Mouse (Mus musculus) cerebellum, adult 2 months (tissue): ENCODE data around the gene Gramd1a. TPM values are rescaled to one million over a fixed set of nuclear protein-coding genes. Genes with fewer than 3 reads are reported as not detected.
A peak's percentile ranks its signal among the peaks of the same experiment; 100 is the strongest.

Source experiments
- DNase-seq, 2 experiments: peaks; one replicate each; pipeline ENCODE4 v3.0.0; 2021
- H3K27ac ChIP-seq: fragments of 200-500 bp; 2 replicates; pipeline ENCODE4 v1.5.1; 2012; ENCODE audit warnings: low read length, control low read depth, inconsistent platforms; ENCODE audit not compliant: insufficient read depth
- H3K27me3 ChIP-seq: fragments of 200-500 bp; 2 replicates; pipeline ENCODE4 v1.6.1; 2012; ENCODE audit warnings: inconsistent platforms, mild to moderate bottlenecking, low read length, moderate library complexity; ENCODE audit not compliant: control insufficient read depth, insufficient read depth
- H3K4me1 ChIP-seq: fragments of 200-500 bp; 2 replicates; pipeline ENCODE4 v1.6.1; 2011; ENCODE audit warnings: low read length; ENCODE audit not compliant: control insufficient read depth, insufficient read depth
- H3K4me3 ChIP-seq: fragments of 200-500 bp; replicated peaks from 2 replicates; pipeline ENCODE3; 2011; ENCODE audit warnings: mild to moderate bottlenecking, low read depth, low read length, control low read depth; ENCODE audit not compliant: insufficient read depth
- CTCF ChIP-seq: fragments of 200-500 bp; IDR thresholded peaks from 2 replicates; pipeline ENCODE4 v1.5.1; 2011; ENCODE audit warnings: low read depth, mild to moderate bottlenecking, control low read depth, low read length, moderate library complexity, borderline replicate concordance; ENCODE audit not compliant: insufficient read depth
- POLR2A ChIP-seq: fragments of 200-500 bp; IDR thresholded peaks from 2 replicates; pipeline ENCODE4 v1.6.1; 2011; ENCODE audit warnings: low read length, control low read depth, borderline replicate concordance; ENCODE audit not compliant: insufficient read depth
- WGBS: fragments of 180-500 bp; shearing (Covaris S2); methylation state at CpG from one replicate; pipeline ENCODE4 v1.1.7; 2018; 5-methylcytosine and 5-hydroxymethylcytosine counted together
- polyA plus RNA-seq: library from polyadenylated mRNA; depleted of rRNA; stranded (reverse); fragments of >200 nt; gene quantifications from 2 replicates; pipeline ENCODE4 v1.2.3, GENCODE M21; 2012

Gramd1a gene
- polyA plus RNA-seq, 1 experiment, result 153 TPM

DNA sequence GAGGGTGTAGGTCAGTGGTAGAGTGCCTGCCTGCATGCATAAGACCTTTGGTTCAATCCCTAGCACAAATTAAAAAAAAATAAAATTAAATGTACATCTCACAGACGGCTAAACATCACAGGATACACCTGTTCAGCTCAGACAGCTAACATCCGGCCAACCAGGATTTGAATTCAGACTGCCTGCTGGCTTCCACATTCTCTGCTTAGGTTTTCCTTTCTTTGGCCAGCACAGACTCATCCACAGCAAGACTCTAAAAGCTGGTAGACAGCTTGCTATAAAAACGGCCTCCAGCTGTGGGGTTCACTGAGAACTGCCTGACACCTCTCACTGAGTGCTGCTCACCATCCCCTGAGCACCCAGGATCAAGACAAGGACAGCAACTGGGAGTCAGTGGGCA lies 49.5 kb downstream of the Gramd1a start:
- peaks cover 14% of the 10 kb centered on the region for H3K4me1 ChIP-seq
- H3K27me3 ChIP-seq, result no peaks in the 10 kb centered on the region
- DNase-seq, result no peak
- TF ChIP-seq POLR2A (no peak), CTCF (no peak)
- 52% methylated on average over 3 of the region's 3 CpGs for WGBS
- no peak overlapping the region for H3K4me3 ChIP-seq
- H3K27ac ChIP-seq, result no peak overlapping the region

- no peak for TF ChIP-seq POLR2A
- peak; percentile 69 for TF ChIP-seq CTCF
These were observed 50.5 kb downstream of the Gramd1a start for GRCm38 (mm10) chr7:31105061-31105768.

DNA sequence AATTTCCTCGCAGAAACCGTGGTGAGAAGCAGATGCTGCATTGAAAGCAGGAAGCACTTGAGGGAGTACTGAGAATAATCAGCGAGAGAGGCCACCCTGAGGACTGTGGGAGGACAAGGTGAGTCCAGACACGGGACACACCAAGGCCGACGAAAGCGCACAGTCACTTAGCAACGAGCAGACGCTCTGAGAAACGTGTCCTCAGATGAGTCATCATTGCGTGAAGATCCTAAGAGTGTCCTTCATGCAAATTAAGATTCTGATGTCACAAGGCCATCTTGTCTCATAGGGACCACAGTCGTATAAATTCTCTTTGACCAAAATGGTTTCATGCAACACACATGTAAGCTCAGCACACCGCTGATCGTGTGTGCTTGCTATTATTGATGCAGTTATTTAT lies 54.9 kb downstream of the Gramd1a start:
- no peaks in the 10 kb centered on the region for H3K27me3 ChIP-seq
- no peak overlapping the region for H3K4me3 ChIP-seq
- TF ChIP-seq POLR2A, result no peak
- TF ChIP-seq CTCF, result no peak
- H3K4me1 ChIP-seq, result no peaks in the 10 kb centered on the region
- no peak for DNase-seq
- no peak overlapping the region for H3K27ac ChIP-seq
- WGBS, result 76% methylated on average over 14 of the region's 14 CpGs

More at GRCm38 (mm10) chr7:31105061-31105768, 50.5 kb downstream of the Gramd1a start:
- Histone ChIP-seq H3K27ac (no peak overlapping the region), H3K4me1 (peaks cover 14% of the 10 kb centered on the region), H3K4me3 (no peak overlapping the region), H3K27me3 (no peaks in the 10 kb centered on the region)
- 51% methylated on average over 15 of the region's 15 CpGs for WGBS
- peak; percentile 58 to 68 for DNase-seq

- Histone ChIP-seq H3K4me1 (no peaks in the 10 kb centered on the region), H3K4me3 (no peak overlapping the region), H3K27me3 (no peaks in the 10 kb centered on the region), H3K27ac (no peak overlapping the region)
- 84% methylated on average over 6 of the region's 6 CpGs for WGBS
- TF ChIP-seq CTCF, result no peak
- DNase-seq, result no peak
These were observed 56.1 kb downstream of the Gramd1a start for GRCm38 (mm10) chr7:31099612-31099982.

- Histone ChIP-seq H3K4me1 (no peaks in the 10 kb centered on the region), H3K27me3 (no peaks in the 10 kb centered on the region), H3K4me3 (no peak overlapping the region), H3K27ac (no peak overlapping the region)
- TF ChIP-seq POLR2A (no peak), CTCF (no peak)
- no peak for DNase-seq
- 82% methylated on average over 22 of the region's 22 CpGs for WGBS
These were observed 56.7 kb downstream of the Gramd1a start for GRCm38 (mm10) chr7:31098697-31099611.

DNA sequence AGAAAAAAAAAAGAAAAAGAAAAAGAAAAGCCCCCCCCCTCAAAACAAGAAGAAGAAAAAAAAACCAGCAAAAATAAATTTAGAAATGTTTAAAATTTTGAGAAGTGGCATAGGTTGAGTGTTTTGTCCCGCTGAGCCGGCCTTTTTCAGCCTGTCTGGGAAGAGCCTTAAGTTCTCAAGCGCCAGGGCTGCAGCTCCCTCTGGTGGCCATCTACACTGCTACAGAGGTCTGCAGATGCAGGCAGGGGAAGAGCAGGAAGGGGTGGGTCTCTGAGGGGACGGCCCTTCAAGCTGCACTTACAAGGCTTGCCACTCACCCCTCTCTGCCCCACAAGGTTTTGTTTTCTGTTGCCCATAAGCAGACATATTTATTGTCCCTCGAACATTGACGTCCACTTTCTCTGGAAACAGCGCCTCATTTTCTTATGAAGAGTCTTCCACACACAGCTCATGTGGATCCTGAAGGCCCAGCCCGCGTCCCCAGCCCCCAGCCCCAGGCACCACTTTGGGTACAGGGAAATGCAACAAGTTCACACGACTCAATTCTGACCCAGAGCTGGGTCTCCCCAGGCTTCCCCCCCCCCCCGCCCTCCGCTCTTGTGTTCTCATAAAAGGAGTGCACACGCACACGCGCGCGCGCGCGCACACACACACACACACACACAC lies 58.0 kb downstream of the Gramd1a start:
- WGBS, result 46% methylated on average over 20 of the region's 20 CpGs
- no peak overlapping the region for H3K4me3 ChIP-seq
- DNase-seq, result peak; percentile 85 to 89
- TF ChIP-seq POLR2A (no peak), CTCF (peak; percentile 90)
- H3K4me1 ChIP-seq, result no peaks in the 10 kb centered on the region
- no peak overlapping the region for H3K27ac ChIP-seq
- H3K27me3 ChIP-seq, result no peaks in the 10 kb centered on the region

GRCm38 (mm10) chr7:31096892-31097564 lies 58.7 kb downstream of the Gramd1a start:
- H3K27ac ChIP-seq, result no peak overlapping the region
- 78% methylated on average over 9 of the region's 9 CpGs for WGBS

More at GRCm38 (mm10) chr7:31096892-31097564, 58.7 kb downstream of the Gramd1a start:
- DNase-seq, result no peak
- no peaks in the 10 kb centered on the region for H3K27me3 ChIP-seq
- no peaks in the 10 kb centered on the region for H3K4me1 ChIP-seq
- H3K4me3 ChIP-seq, result no peak overlapping the region
- TF ChIP-seq POLR2A (no peak), CTCF (no peak)
